In the genomic region with DNA sequence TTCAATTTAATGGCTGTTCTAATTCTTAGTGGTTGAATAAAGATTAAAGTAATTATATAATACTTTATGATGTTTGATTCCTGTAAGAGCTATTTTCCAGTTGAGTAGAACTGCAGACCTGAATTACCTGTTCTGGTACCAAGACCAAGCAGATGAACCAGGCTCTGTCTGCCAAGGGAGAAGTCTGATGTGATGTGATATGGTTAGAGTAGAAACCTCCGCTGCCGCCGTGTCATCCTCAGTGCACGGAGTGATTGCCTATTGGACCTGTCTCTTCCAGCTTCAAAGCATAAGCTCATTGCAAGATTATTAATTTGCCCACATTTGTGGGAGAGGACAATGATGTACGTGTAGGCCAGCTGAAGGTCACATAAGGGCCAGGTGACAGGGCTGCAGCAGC, we compare ENCODE assay signal across 19 mouse cellular contexts. TPM values are rescaled to one million over a fixed set of nuclear protein-coding genes. Genes with fewer than 3 reads are reported as not detected.
DNase-seq lines count a peak whose midpoint lies in the region; ATAC-seq lines count a peak whose summit lies in the region.
"Had no signal": no experiment of that assay in that cellular context is flagged by ENCODE, and none has a peak within 500 bp of the region (broad histone marks: within the 10 kb centered on the region; RNA-seq: fewer than 3 reads in every experiment).

No protein-coding gene starts in this region.

- ATAC-seq in cerebellum, adult (ENCODE audit: insufficient number of reproducible peaks, low FRiP score, low TSS enrichment): no peak
- ATAC-seq: forebrain, embryonic 13.5 days; forebrain, embryonic 16.5 days; hindbrain, postnatal 0 days; intestine, embryonic 16.5 days had no signal

- DNase-seq in cerebellum, adult 18-20 months: peak; percentile 32 to 33
- DNase-seq in cerebellum, adult 9-11 months: peak; percentile 28
- DNase-seq in cerebellum, adult 11 months: no peak
- DNase-seq in gastrocnemius, adult 18-20 months (ENCODE audit: low spot score): peak; percentile 34
- DNase-seq in gastrocnemius, postnatal 10 days: no peak
- peak; percentile 26 for DNase-seq in left cerebral cortex, postnatal 4 days
- no peak for DNase-seq in left cerebral cortex, adult 9 months (ENCODE audit: low spot score in 2 of 2)
- DNase-seq: adrenal gland, adult 8-10 months; adrenal gland, postnatal 25 days; gastrocnemius, postnatal 14 days; heart, adult 18-20 months; heart, postnatal 10 days; heart, postnatal 4 days; kidney, adult 18-20 months had no signal

- intact Hi-C loops in left cerebral cortex, postnatal 4 days (cut with DNase I): no loop called here

RNA-seq across cellular contexts. Expression of a gene that starts 24.1 kb away (rescaled TPM):
- total RNA-seq in gastrocnemius, adult 18-20 months (2021): 10 to 100 TPM; 20.1 to 21.7 TPM
- total RNA-seq in gastrocnemius, postnatal 10 days (2021): 10 to 100 TPM; 13.7 to 17.8 TPM
- 10 to 100 TPM; 37.1 to 38.5 TPM for total RNA-seq in left cerebral cortex, postnatal 4 days (2021)

Comparison
In these comparisons a context has a peak if more than half of its experiments do, and no peak if none do; other contexts are left out.
1. DNase-seq: peak in cerebellum, adult 18-20 months (2 of 2), cerebellum, adult 9-11 months (single experiment), gastrocnemius, adult 18-20 months (single experiment) and left cerebral cortex, postnatal 4 days (single experiment); none in cerebellum, adult 11 months (single experiment), gastrocnemius, postnatal 10 days (single experiment) and left cerebral cortex, adult 9 months (0 of 2).